8 mouse cellular contexts compared by ENCODE assay signal in the genomic region with DNA sequence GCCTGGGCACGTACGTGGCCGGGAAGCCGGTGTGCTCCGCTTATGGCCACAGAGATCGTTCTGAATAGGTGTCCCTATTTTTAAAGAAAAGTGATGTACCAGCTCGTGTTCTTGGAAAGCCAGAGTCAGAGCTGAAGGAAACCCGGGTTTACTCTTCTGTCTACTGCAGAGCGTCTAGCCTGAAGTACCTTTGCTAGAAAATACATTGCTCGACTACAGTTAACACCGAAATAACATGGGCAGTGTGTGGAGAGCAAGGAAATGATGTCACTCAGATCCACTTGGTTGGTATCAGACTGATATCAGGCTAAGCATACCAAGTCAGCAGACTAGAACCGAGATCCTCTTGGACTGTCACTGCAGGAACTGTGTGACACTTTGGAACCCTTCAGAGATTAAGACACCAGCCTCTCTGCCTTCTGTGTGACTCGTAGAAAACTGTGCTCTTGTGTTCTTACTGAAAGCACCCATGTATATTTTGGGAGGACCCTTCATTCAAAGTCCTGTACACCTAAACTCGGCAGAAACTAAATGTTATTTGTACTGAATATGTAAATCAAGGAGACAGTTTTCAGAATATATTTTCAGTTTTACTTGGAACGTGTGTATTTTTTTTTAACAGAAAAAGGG. TPM values are rescaled to one million over a fixed set of nuclear protein-coding genes. Genes with fewer than 3 reads are reported as not detected.
DNase-seq lines count a peak whose midpoint lies in the region; TF ChIP-seq lines count a peak whose summit lies in the region.

No protein-coding gene starts in this region.

- peak; percentile 41; the same call in 1 of the 2 replicates for TF ChIP-seq POLR2A in embryonic fibroblast, embryonic 13.5 days (IDR thresholded peaks at IDR 0.05; ENCODE audit: low read depth, low read length)

- H3K27ac ChIP-seq in gastrocnemius, adult 2 months, result peak overlapping the region; percentile 99
- H3K27ac ChIP-seq in embryonic fibroblast, embryonic 13.5 days (ENCODE audit: insufficient read depth, low read length), result peak overlapping the region; percentile 75
- peak overlapping the region; percentile 100 for H3K27ac ChIP-seq in midbrain, embryonic 10.5 days (replicated peaks)

- no peak for TF ChIP-seq CTCF in gastrocnemius, adult 2 months (IDR thresholded peaks at IDR 0.05)
- no peak for TF ChIP-seq CTCF in E14TG2a.4 (conservative IDR thresholded peaks at IDR 0.05; ENCODE audit: low read length)
- TF ChIP-seq CTCF in embryonic fibroblast, embryonic 13.5 days (IDR thresholded peaks at IDR 0.05; ENCODE audit: borderline replicate concordance, insufficient read depth, low read length), result no peak

- intact Hi-C loops in gastrocnemius, adult 2 months (cut with DNase I), result loop anchor here (10.0 kb wide), 1 partner anchor 500 kb away; the partner anchor contains the start of genes Lrrc40 and Srsf11

- no peaks in the 10 kb centered on the region for H3K9me3 ChIP-seq in E14TG2a.4 (ENCODE audit: low read length)
- no peaks in the 10 kb centered on the region for H3K9me3 ChIP-seq in midbrain, embryonic 10.5 days (replicated peaks)

- peaks cover 34% of the 10 kb centered on the region for H3K36me3 ChIP-seq in E14TG2a.4 (ENCODE audit: insufficient read depth, low read length)
- H3K36me3 ChIP-seq in midbrain, embryonic 10.5 days, result peaks cover 36% of the 10 kb centered on the region

- DNase-seq in gastrocnemius, adult 2 months, result no peak
- DNase-seq in gastrocnemius, postnatal 10 days, result no peak
- DNase-seq in induced T-regulatory cell, adult 2 months (ENCODE audit: low read depth), result peak; percentile 72
- DNase-seq in midbrain, embryonic 10.5 days (ENCODE audit: low spot score), result no peak
- DNase-seq in urinary bladder, adult 2 months (ENCODE audit: low spot score), result no peak
- no peak for DNase-seq in cerebellum, postnatal 25 days

- H3K27me3 ChIP-seq in E14TG2a.4 (ENCODE audit: insufficient read depth, low read length), result no peaks in the 10 kb centered on the region
- peaks cover 34% of the 10 kb centered on the region for H3K27me3 ChIP-seq in midbrain, embryonic 10.5 days (ENCODE audit: low read depth, poor library complexity, severe bottlenecking)

- peak overlapping the region; percentile 97 for H3K4me3 ChIP-seq in gastrocnemius, adult 2 months
- H3K4me3 ChIP-seq in E14TG2a.4 (replicated peaks; ENCODE audit: low read length), result peak overlapping the region; percentile 91
- H3K4me3 ChIP-seq in embryonic fibroblast, embryonic 13.5 days (ENCODE audit: insufficient read depth, low read length), result peak overlapping the region; percentile 100
- peak overlapping the region; percentile 82 for H3K4me3 ChIP-seq in midbrain, embryonic 10.5 days

- 5% methylated on average over 15 of the region's 15 CpGs for WGBS in midbrain, embryonic 10.5 days

- H3K4me1 ChIP-seq in E14TG2a.4 (replicated peaks; ENCODE audit: low read depth, low read length), result peaks cover 12% of the 10 kb centered on the region
- H3K4me1 ChIP-seq in embryonic fibroblast, embryonic 13.5 days (ENCODE audit: control insufficient read depth, insufficient read depth, low read length), result peaks cover 2% of the 10 kb centered on the region; the same call in 1 of the 2 replicates
- H3K4me1 ChIP-seq in midbrain, embryonic 10.5 days, result peaks cover 16% of the 10 kb centered on the region

RNA-seq across cellular contexts. Expression of gene Zranb2, which starts 0.9 kb away (rescaled TPM):
- total RNA-seq in gastrocnemius, adult 2 months (2021), result 10 to 100 TPM; 52.0 to 60.5 TPM
- total RNA-seq in gastrocnemius, postnatal 10 days (2021), result 10 to 100 TPM; 39.1 to 51.3 TPM
- 127 and 146 TPM in 2 replicates for polyA plus RNA-seq in embryonic fibroblast, embryonic 13.5 days (2011; ENCODE audit: insufficient read length, low read depth, missing spikeins)
- polyA plus RNA-seq in midbrain, embryonic 10.5 days (2016; fragmentation: Nextera tagmentation; extraction: Ambion mirVana), result 112 and 114 TPM in 2 replicates
- 63.6 and 79.9 TPM in 2 replicates for polyA plus RNA-seq in urinary bladder, adult 2 months (2012; rRNA removed)

RNA-seq across cellular contexts. Expression of gene Ptger3, which starts 31.8 kb away (rescaled TPM):
- total RNA-seq in gastrocnemius, adult 2 months (2021), result under 1 TPM in 1 of 2 experiments, not detected in 1; 0.89 TPM
- 1 to 10 TPM in 1 of 2 experiments, under 1 TPM in 1; 0.97 to 1.2 TPM for total RNA-seq in gastrocnemius, postnatal 10 days (2021)
- polyA plus RNA-seq in embryonic fibroblast, embryonic 13.5 days (2011; ENCODE audit: insufficient read length, low read depth, missing spikeins), result 0.20 and 0.54 TPM in 2 replicates
- 0.94 and 1.1 TPM in 2 replicates for polyA plus RNA-seq in midbrain, embryonic 10.5 days (2016; fragmentation: Nextera tagmentation; extraction: Ambion mirVana)
- polyA plus RNA-seq in urinary bladder, adult 2 months (2012; rRNA removed), result 4.7 and 5.3 TPM in 2 replicates
